Mouse (Mus musculus) G1E (cell line): ENCODE data around the gene Zswim1. TPM values are rescaled to one million over a fixed set of nuclear protein-coding genes. Genes with fewer than 3 reads are reported as not detected.

ENCODE experiments used
- ATAC-seq: 2 replicates; pipeline ENCODE4 v1.8.0; 2016; ENCODE audit warnings: mild to moderate bottlenecking; ENCODE audit not compliant: insufficient number of reproducible peaks, poor library complexity, low FRiP score, severe bottlenecking; ENCODE audit errors: extremely low read depth
- DNase-seq: peaks from one replicate; pipeline ENCODE4 v3.0.0; 2012; ENCODE audit warnings: low spot score
- H3K27me3 ChIP-seq: 2 replicates; pipeline ENCODE4 v1.6.1; 2012; ENCODE audit warnings: mild to moderate bottlenecking, low read length, inconsistent platforms; ENCODE audit not compliant: insufficient read depth
- H3K36me3 ChIP-seq: replicated peaks from 2 replicates; pipeline ENCODE3; 2012; ENCODE audit warnings: mild to moderate bottlenecking, inconsistent platforms
- H3K4me1 ChIP-seq: 2 replicates; pipeline ENCODE4 v1.6.1; 2012; ENCODE audit warnings: low read depth, low read length, inconsistent platforms, mixed read lengths; ENCODE audit not compliant: insufficient read depth
- H3K4me3 ChIP-seq: 2 replicates; pipeline ENCODE4 v1.5.1; 2012; ENCODE audit warnings: low read depth, mild to moderate bottlenecking, inconsistent platforms, low read length, moderate library complexity, mixed read lengths
- H3K9me3 ChIP-seq: replicated peaks from 2 replicates; pipeline ENCODE4 v1.6.1; 2012; ENCODE audit warnings: inconsistent platforms
- CTCF ChIP-seq: IDR thresholded peaks from 2 replicates; pipeline ENCODE4 v1.5.1; 2012; ENCODE audit warnings: low read depth, low read length, inconsistent platforms, mixed read lengths
- GATA1 ChIP-seq: IDR thresholded peaks from 2 replicates; pipeline ENCODE4 v1.6.1; 2012; ENCODE audit warnings: borderline replicate concordance, low read length, inconsistent platforms, mixed read lengths
- GATA2 ChIP-seq: IDR thresholded peaks from 2 replicates; pipeline ENCODE4 v1.6.1; 2012; ENCODE audit warnings: low read depth, low read length, inconsistent platforms, borderline replicate concordance
- POLR2AphosphoS5 ChIP-seq: IDR thresholded peaks from 2 replicates; pipeline ENCODE4 v1.6.1; 2012; ENCODE audit warnings: low read depth, low read length, inconsistent platforms; ENCODE audit not compliant: insufficient replicate concordance
- TAL1 ChIP-seq: conservative IDR thresholded peaks from 2 replicates; pipeline ENCODE4 v1.6.1; 2012; ENCODE audit warnings: low read depth, low read length, inconsistent platforms, mixed read lengths
- polyA plus RNA-seq: library from polyadenylated mRNA; stranded (reverse); fragments of >175 nt; gene quantifications from 2 replicates; pipeline ENCODE4 v1.2.3, GENCODE M21; 2012
- total RNA-seq, 2 experiments: library from RNA; stranded (forward) in 1 of 2; stranded (reverse) in 1 of 2; fragments of 200-1000 nt in 1 of 2; fragments of >200 nt in 1 of 2; fragmentation: Nextera tagmentation in 1 of 2; gene quantifications; 2 replicates each; pipeline ENCODE4 v1.2.3; 2014 to 2017

Zswim1 gene
- total and polyA plus RNA-seq, 3 experiments, result 3.8 to 38.4 (median 19.0) TPM

DNA sequence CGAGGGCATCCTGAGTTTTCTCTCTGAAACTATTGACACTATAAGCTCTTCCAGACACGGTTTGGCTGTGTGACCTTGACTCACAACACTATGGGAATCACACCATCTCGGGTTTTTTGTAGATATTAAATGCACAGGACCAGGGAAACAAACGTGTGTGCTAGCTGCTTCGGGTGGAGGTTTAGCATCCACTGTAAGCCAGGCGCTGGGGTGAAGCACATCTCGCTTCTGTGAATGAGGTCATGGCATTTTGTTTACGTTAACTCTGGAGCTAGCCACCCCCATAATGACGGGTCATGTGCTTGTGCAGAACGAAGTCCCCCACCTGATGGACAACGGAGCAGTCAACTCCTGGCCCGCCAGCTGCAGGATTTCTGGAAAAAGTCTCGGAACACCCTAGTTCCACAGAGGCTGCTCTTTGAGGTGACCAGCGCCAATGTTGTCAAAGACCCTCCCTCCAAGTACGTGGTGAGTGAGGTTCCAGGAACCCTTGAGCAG, 36.0 kb upstream of the Zswim1 start:
- ATAC-seq (no peak), DNase-seq (no peak)
- H3K27me3 ChIP-seq, result peaks cover 13% of the 10 kb centered on the region
- H3K4me3 ChIP-seq, result peak overlapping the region; percentile 77
- H3K9me3 ChIP-seq, result no peaks in the 10 kb centered on the region
- H3K36me3 ChIP-seq, result peaks cover 34% of the 10 kb centered on the region
- H3K4me1 ChIP-seq, result peaks cover 52% of the 10 kb centered on the region
- no peak for TF ChIP-seq GATA2
- TF ChIP-seq GATA1, result no peak
- TF ChIP-seq TAL1, result no peak
- no peak for TF ChIP-seq POLR2AphosphoS5

DNA sequence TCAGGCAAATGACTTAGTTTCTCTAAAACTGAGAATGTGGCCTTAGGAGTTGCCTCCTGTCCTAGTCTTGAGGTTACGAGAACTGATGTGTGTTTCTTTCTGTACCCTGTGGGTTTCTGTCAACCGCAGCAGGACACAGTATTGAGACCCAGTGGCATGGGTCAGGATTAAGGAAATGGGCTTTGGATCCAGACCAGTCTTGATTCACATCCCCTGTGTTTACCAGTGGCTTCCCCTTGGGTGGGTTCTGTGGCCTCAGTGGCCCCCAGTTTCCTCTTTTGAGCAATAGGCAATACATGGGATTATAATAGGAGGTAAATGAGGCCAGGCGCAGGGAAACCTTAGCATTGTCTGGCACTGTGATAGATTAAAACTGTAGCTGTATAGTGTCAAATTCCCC, 35.5 kb upstream of the Zswim1 start:
- Histone ChIP-seq H3K9me3 (no peaks in the 10 kb centered on the region), H3K4me1 (peaks cover 51% of the 10 kb centered on the region), H3K4me3 (no peak overlapping the region), H3K27me3 (peaks cover 8% of the 10 kb centered on the region), H3K36me3 (peaks cover 40% of the 10 kb centered on the region)
- ATAC-seq, result no peak
- 0 out of 2 replicates have a peak, but pooled peaks have one; percentile 2 for TF ChIP-seq CTCF
- no peak for TF ChIP-seq TAL1
- no peak for DNase-seq

DNA sequence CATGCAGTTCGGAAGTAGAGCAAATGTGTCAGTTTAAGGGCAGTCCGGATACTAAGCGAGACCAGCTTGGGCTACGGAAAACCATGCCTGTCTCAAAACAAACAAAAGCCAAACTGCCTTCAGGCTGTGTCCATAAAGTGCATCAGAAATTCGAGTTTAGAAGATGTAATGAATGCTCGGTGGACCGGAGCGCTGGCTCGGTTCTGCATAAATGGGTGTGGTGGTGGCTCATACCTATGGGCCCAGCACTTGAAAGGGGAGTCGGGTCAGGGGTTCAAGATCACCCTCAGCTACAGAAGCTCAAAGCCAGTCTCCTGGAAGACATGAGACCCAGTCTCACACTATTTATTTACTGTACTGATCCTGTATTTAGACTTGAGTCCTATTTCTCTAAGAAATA, 34.7 kb upstream of the Zswim1 start:
- Histone ChIP-seq H3K9me3 (no peaks in the 10 kb centered on the region), H3K4me3 (no peak overlapping the region), H3K4me1 (peaks cover 51% of the 10 kb centered on the region), H3K36me3 (peaks cover 48% of the 10 kb centered on the region), H3K27me3 (peaks cover 6% of the 10 kb centered on the region)
- TF ChIP-seq POLR2AphosphoS5 (no peak), TAL1 (no peak), CTCF (no peak), GATA1 (no peak), GATA2 (no peak)
- DNase-seq, result no peak
- ATAC-seq, result no peak

DNA sequence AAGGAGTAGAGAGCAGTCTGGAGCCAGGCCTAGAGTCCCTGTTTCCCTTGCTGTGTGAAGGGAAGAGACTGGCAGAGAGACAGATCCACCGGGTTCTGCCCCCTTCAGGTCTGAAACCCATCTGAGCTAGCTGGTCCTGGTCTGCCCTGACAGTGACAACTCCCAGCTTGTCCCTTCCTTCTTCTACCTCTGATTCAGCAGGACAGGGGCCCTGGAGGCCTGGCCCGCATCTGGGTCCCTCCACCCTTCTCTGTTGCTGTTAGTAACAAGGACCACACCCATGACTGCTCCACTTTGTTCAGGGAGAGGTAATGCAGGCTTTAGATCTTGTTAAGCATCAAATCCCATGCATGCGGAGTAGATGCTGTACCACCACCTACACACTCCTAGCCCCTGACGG, 34.1 kb upstream of the Zswim1 start:
- TF ChIP-seq CTCF, result no peak
- TF ChIP-seq GATA2, result no peak

DNA sequence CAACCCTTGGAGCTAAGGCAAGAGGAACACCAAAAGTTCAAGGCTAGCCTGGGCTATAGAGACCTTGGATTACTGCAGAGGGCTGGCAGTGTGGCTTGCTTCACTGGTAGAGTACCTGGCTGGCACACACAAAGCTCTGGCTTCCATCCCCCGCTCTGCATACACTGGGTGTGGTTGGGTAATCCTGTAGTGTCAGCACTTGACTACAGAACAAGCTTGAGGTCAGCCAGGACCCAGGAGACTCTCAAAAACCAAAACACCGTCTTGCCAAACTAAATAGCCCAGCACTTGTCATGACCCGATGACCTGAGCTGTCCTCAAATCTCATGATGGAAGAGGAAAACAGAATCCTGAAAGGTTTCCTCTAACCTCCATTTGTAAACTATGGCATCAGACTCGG, 32.0 kb upstream of the Zswim1 start:
- Histone ChIP-seq H3K9me3 (no peaks in the 10 kb centered on the region), H3K4me3 (no peak overlapping the region), H3K4me1 (peaks cover 44% of the 10 kb centered on the region), H3K36me3 (peaks cover 73% of the 10 kb centered on the region), H3K27me3 (no peaks in the 10 kb centered on the region)
- ATAC-seq, result no peak
- no peak for TF ChIP-seq GATA1
- no peak for TF ChIP-seq GATA2
- no peak for TF ChIP-seq POLR2AphosphoS5
- no peak for DNase-seq

More for the DNA sequence above, 34.1 kb upstream of the Zswim1 start:
- Histone ChIP-seq H3K36me3 (peaks cover 54% of the 10 kb centered on the region), H3K4me1 (peaks cover 53% of the 10 kb centered on the region), H3K27me3 (0 out of 2 replicates have a peak, but pooled peaks cover 3% of the 10 kb centered on the region), H3K9me3 (no peaks in the 10 kb centered on the region), H3K4me3 (no peak overlapping the region)
- no peak for DNase-seq
- ATAC-seq, result no peak

DNA sequence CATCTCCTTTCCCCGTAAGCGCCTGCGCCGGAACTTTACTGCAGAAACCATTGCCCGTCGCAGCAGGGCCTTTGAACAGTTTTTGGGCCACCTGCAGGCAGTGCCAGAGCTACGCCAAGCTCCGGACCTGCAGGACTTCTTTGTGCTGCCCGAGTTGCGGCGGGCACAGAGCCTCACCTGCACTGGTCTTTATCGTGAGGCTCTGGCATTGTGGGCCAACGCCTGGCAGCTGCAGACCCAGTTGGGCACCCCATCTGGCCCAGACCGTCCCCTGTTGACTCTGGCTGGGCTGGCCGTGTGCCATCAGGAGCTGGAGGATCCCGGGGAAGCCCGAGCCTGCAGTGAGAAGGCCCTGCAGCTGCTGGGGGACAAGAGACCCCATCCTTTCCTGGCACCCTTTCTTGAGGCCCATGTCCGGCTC, 30.6 kb upstream of the Zswim1 start:
- Histone ChIP-seq H3K27me3 (no peaks in the 10 kb centered on the region), H3K4me1 (peaks cover 30% of the 10 kb centered on the region), H3K4me3 (no peak overlapping the region), H3K36me3 (peaks cover 87% of the 10 kb centered on the region), H3K9me3 (no peaks in the 10 kb centered on the region)
- TF ChIP-seq GATA2 (no peak), CTCF (no peak), TAL1 (no peak), POLR2AphosphoS5 (no peak), GATA1 (no peak)
- DNase-seq (no peak), ATAC-seq (no peak)
